Mouse (Mus musculus): ENCODE measurements around the gene Gss.

DNA sequence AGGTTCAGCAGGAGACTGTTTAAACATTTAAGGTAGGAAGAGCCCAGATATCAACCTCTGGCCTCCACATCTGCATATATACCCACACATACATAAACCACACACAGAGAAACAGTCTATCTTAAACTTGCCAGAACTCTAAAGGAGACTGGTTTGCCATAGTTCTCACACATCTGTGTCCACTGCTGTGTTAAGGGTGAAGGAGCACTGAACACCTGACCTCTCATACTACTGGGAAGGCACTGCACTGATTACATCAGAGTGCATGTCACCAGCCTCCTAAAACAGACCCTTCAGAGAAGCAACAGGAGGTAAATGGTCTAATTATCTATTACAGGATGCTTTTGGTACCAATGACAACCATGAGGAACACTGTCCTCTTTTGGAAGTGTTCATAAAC lies 44.3 kb upstream of the Gss start:
- TF ChIP-seq CTCF (IDR thresholded peaks at IDR 0.05; ENCODE audit: control insufficient read depth, insufficient read depth, low read length) (no peak), POLR2A (IDR thresholded peaks at IDR 0.05; ENCODE audit: borderline replicate concordance, control insufficient read depth, low read depth, low read length) (no peak)
